Mouse (Mus musculus) left cerebral cortex, postnatal 25 days (tissue): ENCODE data around the gene Gm9040. TPM values are rescaled to one million over a fixed set of nuclear protein-coding genes. Genes with fewer than 3 reads are reported as not detected.
"Not testable (repeated sequence)": the region's sequence is repeated elsewhere in the genome, so short reads cannot be mapped to it uniquely, and the experiment has no call there.

Experiments
- DNase-seq, 2 experiments: peaks; one replicate each; pipeline ENCODE4 v3.0.0; 2022; ENCODE audit warnings: low spot score in 2 of 2, mixed read lengths in 1 of 2
- intact Hi-C: fragments of 180-260 bp; cut with DNase I; formaldehyde crosslinking; loops from one replicate; pipeline ENCODE4 v1.15.1; 2025
- total RNA-seq, 2 experiments: library from RNA; stranded (reverse); gene quantifications; 2 replicates each; pipeline ENCODE4 v1.2.3; 2021

Gm9040 gene
- total RNA-seq: not detected

DNA sequence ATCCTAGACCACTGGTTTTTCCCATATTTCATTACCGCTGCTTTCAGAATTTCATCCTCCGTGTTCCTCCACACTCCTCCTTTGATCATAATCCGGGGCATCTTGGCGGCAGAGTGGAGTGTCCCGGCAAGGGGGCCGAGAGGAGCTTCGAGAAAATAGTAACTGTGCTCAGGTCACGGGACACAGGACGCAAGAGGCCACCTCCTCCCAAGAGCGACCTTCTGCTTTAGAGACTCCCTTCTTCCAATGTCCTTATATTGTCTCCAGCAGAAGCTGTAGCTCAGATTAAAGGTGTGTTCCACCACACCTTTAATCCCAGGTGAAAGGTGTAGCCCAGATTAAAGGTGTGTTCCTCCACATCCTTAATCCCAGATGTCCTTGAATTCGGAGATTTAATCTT lies at the start of gene Gm9040:
TSS of gene Gm9040 (minus strand) at position 101 of the 400 bp plus-strand sequence.
- DNase-seq, intact Hi-C loops: not testable (repeated sequence)

DNA sequence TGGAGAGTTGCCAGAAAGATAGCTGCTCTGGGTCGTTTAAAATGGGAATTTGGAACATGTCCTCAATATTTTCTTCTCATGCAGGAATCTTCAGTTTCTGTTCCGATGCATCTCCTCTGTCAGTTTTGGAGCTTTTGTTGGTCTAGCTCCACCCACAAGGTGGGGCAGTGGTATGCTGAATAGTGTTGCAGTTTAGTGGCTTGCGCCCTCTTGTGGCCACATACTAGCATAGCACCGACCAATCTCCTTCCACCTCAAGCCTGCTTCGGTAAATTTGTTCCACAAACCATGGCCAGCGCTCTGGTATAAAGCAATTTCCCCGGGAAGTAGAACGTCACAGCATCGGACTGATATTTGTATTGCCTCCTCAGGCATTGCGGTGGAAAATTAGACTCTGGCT lies 43.7 kb upstream of the Gm9040 start:
- DNase-seq: peak; percentile 81 to 91
- intact Hi-C loops: loop anchor here (1.0 kb wide), 2 partner anchors 214 to 709 kb away; no protein-coding TSS in a partner anchor

DNA sequence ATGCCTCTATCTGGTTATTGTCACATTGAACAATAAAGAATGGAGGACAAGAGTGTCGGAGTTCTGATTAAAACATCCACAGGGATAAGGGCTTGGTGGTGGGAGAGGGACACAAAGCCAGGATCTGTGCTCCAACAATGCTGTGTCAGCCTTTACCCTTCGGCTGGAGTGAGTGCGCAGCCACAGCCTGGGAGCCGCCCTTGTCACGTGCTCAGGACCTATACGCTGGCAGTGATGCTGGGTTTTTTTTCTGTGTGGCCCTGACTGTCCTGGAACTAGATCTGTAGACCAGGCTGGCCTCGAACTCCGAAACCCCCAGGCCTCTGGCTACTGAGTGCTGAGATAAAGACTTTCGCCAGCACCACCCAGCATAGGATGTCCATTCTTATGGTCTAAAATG lies 42.7 kb upstream of the Gm9040 start:
- DNase-seq: no peak
- intact Hi-C loops: no loop called here

DNA sequence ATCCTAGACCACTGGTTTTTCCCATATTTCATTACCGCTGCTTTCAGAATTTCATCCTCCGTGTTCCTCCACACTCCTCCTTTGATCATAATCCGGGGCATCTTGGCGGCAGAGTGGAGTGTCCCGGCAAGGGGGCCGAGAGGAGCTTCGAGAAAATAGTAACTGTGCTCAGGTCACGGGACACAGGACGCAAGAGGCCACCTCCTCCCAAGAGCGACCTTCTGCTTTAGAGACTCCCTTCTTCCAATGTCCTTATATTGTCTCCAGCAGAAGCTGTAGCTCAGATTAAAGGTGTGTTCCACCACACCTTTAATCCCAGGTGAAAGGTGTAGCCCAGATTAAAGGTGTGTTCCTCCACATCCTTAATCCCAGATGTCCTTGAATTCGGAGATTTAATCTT lies 27.2 kb upstream of the Gm9040 start, which contains the start of gene Gm9049:
TSS of gene Gm9049 (minus strand) at position 101 of the 400 bp plus-strand sequence.
- DNase-seq, intact Hi-C loops: not testable (repeated sequence)

DNA sequence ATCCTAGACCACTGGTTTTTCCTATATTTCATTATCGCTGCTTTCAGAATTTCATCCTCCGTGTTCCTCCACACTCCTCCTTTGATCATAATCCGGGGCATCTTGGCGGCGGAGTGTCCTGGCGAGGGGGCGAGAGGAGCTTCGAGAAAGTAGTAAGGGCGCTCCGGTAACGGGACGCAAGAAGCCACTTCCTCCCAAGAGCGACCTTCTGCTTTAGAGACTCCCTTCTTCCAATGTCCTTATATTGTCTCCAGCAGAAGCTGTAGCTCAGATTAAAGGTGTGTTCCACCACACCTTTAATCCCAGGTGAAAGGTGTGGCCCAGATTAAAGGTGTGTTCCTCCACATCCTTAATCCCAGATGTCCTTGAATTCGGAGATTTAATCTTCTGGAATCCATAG lies 21.8 kb upstream of the Gm9040 start, which contains the start of gene Gm9048:
TSS of gene Gm9048 (minus strand) at position 101 of the 400 bp plus-strand sequence.
- intact Hi-C loops: not testable (repeated sequence)

DNA sequence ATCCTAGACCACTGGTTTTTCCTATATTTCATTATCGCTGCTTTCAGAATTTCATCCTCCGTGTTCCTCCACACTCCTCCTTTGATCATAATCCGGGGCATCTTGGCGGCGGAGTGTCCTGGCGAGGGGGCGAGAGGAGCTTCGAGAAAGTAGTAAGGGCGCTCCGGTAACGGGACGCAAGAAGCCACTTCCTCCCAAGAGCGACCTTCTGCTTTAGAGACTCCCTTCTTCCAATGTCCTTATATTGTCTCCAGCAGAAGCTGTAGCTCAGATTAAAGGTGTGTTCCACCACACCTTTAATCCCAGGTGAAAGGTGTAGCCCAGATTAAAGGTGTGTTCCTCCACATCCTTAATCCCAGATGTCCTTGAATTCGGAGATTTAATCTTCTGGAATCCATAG lies 16.4 kb upstream of the Gm9040 start, which contains the start of gene Gm9046:
TSS of gene Gm9046 (minus strand) at position 101 of the 400 bp plus-strand sequence.
- intact Hi-C loops: not testable (repeated sequence)

More for the DNA sequence above, 21.8 kb upstream of the Gm9040 start, which contains the start of gene Gm9048:
- not testable (repeated sequence) for DNase-seq

DNA sequence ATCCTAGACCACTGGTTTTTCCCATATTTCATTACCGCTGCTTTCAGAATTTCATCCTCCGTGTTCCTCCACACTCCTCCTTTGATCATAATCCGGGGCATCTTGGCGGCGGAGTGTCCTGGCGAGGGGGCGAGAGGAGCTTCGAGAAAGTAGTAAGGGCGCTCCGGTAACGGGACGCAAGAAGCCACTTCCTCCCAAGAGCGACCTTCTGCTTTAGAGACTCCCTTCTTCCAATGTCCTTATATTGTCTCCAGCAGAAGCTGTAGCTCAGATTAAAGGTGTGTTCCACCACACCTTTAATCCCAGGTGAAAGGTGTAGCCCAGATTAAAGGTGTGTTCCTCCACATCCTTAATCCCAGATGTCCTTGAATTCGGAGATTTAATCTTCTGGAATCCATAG lies 11.0 kb upstream of the Gm9040 start, which contains the start of gene Gm9045:
TSS of gene Gm9045 (minus strand) at position 101 of the 400 bp plus-strand sequence.
- DNase-seq, intact Hi-C loops: not testable (repeated sequence)

More for the DNA sequence above, 16.4 kb upstream of the Gm9040 start, which contains the start of gene Gm9046:
- not testable (repeated sequence) for DNase-seq

DNA sequence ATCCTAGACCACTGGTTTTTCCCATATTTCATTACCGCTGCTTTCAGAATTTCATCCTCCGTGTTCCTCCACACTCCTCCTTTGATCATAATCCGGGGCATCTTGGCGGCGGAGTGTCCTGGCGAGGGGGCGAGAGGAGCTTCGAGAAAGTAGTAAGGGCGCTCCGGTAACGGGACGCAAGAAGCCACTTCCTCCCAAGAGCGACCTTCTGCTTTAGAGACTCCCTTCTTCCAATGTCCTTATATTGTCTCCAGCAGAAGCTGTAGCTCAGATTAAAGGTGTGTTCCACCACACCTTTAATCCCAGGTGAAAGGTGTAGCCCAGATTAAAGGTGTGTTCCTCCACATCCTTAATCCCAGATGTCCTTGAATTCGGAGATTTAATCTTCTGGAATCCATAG lies 5.5 kb upstream of the Gm9040 start, which contains the start of gene Gm9044:
TSS of gene Gm9044 (minus strand) at position 101 of the 400 bp plus-strand sequence.
- DNase-seq, intact Hi-C loops: not testable (repeated sequence)

DNA sequence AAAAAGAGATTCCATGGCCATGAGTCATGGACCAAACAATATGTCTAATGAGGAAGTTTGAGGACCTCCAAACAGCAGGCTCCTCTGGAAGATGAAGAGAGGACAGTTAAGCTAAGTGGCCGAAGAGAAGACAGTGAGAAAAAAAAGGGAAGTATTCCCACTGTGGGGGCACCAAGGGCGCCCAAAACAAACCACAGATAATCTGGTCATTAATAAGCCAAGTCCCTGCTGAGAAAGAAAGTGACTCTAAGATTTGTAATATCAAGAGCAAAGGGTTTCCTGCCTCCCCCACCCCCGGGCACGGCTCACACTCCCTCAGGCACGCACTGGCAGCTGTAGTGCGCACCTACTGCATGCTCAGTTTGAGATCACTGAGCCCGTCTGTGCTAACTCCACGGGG lies 7.7 kb downstream of the Gm9040 start:
- intact Hi-C loops: no loop called here
- no peak for DNase-seq

DNA sequence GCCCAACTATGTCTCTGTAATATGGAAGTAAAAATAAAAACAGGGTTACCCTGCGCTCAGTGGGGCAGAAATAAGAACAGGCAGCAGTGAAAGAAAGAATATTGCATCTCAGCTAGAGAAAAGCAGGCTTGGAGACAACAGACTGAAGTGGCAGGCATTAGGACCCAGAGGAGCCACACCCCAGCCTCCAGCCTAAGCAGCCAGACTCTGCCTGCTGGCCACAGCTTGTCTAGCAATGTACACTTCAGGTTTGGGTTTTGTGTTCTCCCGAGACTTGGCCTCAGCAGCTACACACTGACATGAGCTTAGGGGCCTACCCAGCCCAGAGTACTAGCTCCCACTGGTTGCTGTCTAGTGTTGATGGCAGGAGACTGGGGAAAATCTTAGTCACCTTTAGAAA lies 24.6 kb downstream of the Gm9040 start:
- intact Hi-C loops, DNase-seq: not testable (repeated sequence)

DNA sequence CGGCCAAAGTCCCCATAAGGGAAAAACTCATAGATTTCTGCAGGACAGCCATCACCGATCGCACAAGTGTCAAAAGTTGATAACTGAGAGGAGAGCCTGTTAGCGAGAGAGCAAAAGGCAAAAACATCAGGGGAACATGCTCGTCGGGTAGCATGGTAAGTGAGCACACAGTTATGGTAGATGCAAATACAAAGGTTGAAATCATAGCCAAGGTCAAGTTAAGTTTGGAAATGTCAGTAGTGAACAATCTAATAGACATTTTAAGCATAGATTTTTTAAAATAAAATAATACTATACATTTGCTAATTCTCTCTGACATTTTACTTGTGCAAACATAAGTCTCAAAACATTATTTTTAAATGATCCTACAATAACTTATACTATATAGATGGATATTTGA lies 31.8 kb downstream of the Gm9040 start, which contains the start of gene Iltifb:
TSS of gene Iltifb (minus strand) at position 101 of the 400 bp plus-strand sequence.
- intact Hi-C loops: no loop called here
- DNase-seq: no peak

DNA sequence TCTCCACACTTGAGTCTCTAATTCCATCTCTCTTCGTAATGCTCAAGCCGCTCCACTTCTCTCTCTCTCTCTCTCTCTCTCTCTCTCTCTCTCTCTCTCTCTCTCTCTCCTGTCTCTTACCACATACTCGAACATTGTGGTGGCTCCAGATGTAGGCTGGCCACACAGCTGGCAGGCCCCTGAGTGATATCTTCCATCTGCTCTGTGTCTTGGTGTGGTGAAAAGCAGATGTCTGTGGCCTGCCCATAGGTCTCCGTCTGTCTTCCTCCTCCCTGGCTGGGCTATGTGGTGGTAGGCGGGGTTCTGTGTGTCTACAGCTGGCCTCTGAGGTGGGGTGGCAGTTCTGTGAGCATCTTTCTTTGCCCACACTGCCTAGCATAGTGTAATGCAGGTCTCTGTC lies 43.8 kb downstream of the Gm9040 start:
- DNase-seq, intact Hi-C loops: not testable (repeated sequence)

DNA sequence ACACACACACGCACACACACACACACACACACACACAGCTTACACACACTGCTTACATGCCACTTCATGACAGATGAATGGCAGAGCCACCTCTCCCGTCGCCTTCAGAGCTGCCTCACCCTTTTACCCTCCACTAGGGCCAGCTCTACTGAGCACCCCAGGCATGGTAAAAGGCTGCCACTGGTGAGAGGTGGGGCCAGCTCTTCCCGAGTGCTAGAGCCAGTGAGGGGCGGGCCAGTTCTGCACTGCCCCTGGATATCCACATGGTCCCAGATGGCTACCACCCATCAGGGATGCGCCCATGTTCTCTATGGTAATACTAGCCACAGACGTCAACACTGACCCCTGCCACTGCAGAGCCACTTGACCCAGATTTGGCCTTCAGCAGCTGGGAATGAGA lies 44.2 kb downstream of the Gm9040 start:
- DNase-seq, intact Hi-C loops: not testable (repeated sequence)

DNA sequence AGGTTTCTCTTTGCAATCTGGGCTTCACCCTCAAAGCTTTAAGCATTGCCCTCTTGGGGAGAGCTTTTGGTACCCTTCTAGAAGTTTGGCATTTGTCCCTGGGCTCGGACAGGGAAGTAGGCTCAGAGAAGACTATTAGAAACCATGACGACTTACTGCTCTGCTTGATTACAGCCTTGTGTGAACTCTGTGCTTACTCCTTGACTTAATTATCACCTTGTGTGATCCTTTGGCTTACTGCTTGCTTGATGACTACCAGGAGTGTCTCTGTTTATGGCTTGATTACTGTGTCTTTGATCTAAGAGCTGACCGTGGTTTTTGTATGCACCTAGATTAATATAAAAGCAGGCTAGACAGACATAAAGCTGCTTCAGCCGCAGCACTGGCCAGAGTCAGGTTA lies 48.7 kb downstream of the Gm9040 start:
- DNase-seq, intact Hi-C loops: not testable (repeated sequence)

Other genes with a start within 250 kb of the Gm9040 start
- 1 to 10 TPM; 5.3 to 5.8 TPM for gene Mdm1, start 185.2 kb downstream of the Gm9040 start, total RNA-seq
- gene Il22, start 122.0 kb downstream of the Gm9040 start, total RNA-seq: not detected
- 1 to 10 TPM in 1 of 2 experiments, under 1 TPM in 1; 0.64 to 1.2 TPM for gene Gm32717, start 86.2 kb downstream of the Gm9040 start, total RNA-seq
- gene Gm32802, start 68.3 kb downstream of the Gm9040 start, total RNA-seq: 1 to 10 TPM in 1 of 2 experiments, under 1 TPM in 1; 0.64 to 1.2 TPM
- gene Iltifb, start 31.9 kb downstream of the Gm9040 start, total RNA-seq: not detected
- gene Gm9044, start 5.4 kb upstream of the Gm9040 start, total RNA-seq: not detected
- not detected for gene Gm9045, start 10.9 kb upstream of the Gm9040 start, total RNA-seq
- not detected for gene Gm9046, start 16.3 kb upstream of the Gm9040 start, total RNA-seq
- not detected for gene Gm9048, start 21.7 kb upstream of the Gm9040 start, total RNA-seq
- not detected for gene Gm9049, start 27.1 kb upstream of the Gm9040 start, total RNA-seq
- not detected for gene Ifng, start 114.1 kb upstream of the Gm9040 start, total RNA-seq